22 mouse cellular contexts compared by ENCODE assay signal in the genomic region with DNA sequence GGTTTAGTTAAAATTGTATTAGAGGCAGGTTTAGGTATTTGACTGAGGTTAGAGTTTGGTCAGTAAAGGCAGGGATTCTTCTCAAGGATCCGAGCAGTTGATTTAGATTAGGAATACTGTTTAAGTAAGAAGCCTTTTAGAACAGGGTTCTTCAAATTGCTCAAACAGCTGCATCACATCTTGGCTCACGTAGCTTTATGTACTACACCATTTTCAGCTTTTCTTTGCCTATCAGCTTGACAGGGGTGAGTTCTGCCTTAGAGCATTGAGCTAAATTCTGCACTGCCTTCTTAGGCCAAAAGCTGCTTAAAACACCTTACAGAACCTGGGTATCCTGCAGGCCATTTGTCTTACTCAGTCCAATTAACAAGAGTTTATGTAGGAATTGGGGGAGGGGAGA.
DNase-seq lines count a peak whose midpoint lies in the region; ATAC-seq and TF ChIP-seq lines count a peak whose summit lies in the region.
"Had no signal": no experiment of that assay in that cellular context is flagged by ENCODE, and none has a peak within 500 bp of the region (broad histone marks: within the 10 kb centered on the region; RNA-seq: fewer than 3 reads in every experiment).

No protein-coding gene starts in this region.

- no peaks in the 10 kb centered on the region for H3K27me3 ChIP-seq in embryonic facial prominence, embryonic 15.5 days
- H3K27me3 ChIP-seq in embryonic facial prominence, embryonic 10.5 days (replicated peaks; ENCODE audit: low read depth, poor library complexity, severe bottlenecking) = no peaks in the 10 kb centered on the region
- no peaks in the 10 kb centered on the region for H3K27me3 ChIP-seq in heart, postnatal 0 days (ENCODE audit: control insufficient read depth, insufficient read depth, low read length)
- H3K27me3 ChIP-seq in lung, embryonic 14.5 days (ENCODE audit: insufficient read depth, low read length) = no peaks in the 10 kb centered on the region
- H3K27me3 ChIP-seq in midbrain, embryonic 14.5 days (ENCODE audit: control insufficient read depth, insufficient read depth, low read length) = no peaks in the 10 kb centered on the region
- H3K27me3 ChIP-seq: forebrain, embryonic 13.5 days; liver, embryonic 13.5 days; midbrain, embryonic 12.5 days; neural tube, embryonic 13.5 days; Patski had no signal

- H3K36me3 ChIP-seq in embryonic facial prominence, embryonic 15.5 days = no peaks in the 10 kb centered on the region
- H3K36me3 ChIP-seq in embryonic facial prominence, embryonic 10.5 days (replicated peaks) = 0 out of 2 replicates have a peak, but pooled peaks cover 5% of the 10 kb centered on the region
- H3K36me3 ChIP-seq in heart, postnatal 0 days (replicated peaks; ENCODE audit: control insufficient read depth, insufficient read depth, low read length) = no peaks in the 10 kb centered on the region
- H3K36me3 ChIP-seq in lung, embryonic 14.5 days (ENCODE audit: insufficient read depth) = 0 out of 2 replicates have a peak, but pooled peaks cover 4% of the 10 kb centered on the region
- no peaks in the 10 kb centered on the region for H3K36me3 ChIP-seq in midbrain, embryonic 14.5 days (ENCODE audit: control insufficient read depth, insufficient read depth, low read length)
- H3K36me3 ChIP-seq: liver, embryonic 13.5 days; midbrain, embryonic 12.5 days; neural tube, embryonic 13.5 days had no signal

- TF ChIP-seq EP300 in heart, postnatal 0 days (IDR thresholded peaks at IDR 0.05; ENCODE audit: low read depth) = no peak

- H3K9me3 ChIP-seq in embryonic facial prominence, embryonic 15.5 days (replicated peaks) = no peaks in the 10 kb centered on the region
- H3K9me3 ChIP-seq in embryonic facial prominence, embryonic 10.5 days = no peaks in the 10 kb centered on the region
- no peaks in the 10 kb centered on the region for H3K9me3 ChIP-seq in heart, postnatal 0 days (replicated peaks; ENCODE audit: control insufficient read depth, low read length)
- H3K9me3 ChIP-seq in lung, embryonic 14.5 days (ENCODE audit: low read depth, low read length) = no peaks in the 10 kb centered on the region
- H3K9me3 ChIP-seq in midbrain, embryonic 14.5 days (ENCODE audit: control insufficient read depth, low read length) = no peaks in the 10 kb centered on the region
- H3K9me3 ChIP-seq: forebrain, embryonic 13.5 days; liver, embryonic 13.5 days; midbrain, embryonic 12.5 days; neural tube, embryonic 13.5 days had no signal

- ATAC-seq in embryonic facial prominence, embryonic 15.5 days (ENCODE audit: insufficient number of reproducible peaks, low FRiP score, low TSS enrichment, low read depth) = no peak
- ATAC-seq in heart, postnatal 0 days (ENCODE audit: insufficient read depth, low read depth) = no peak
- ATAC-seq in lung, embryonic 14.5 days (ENCODE audit: insufficient read depth) = no peak
- ATAC-seq in midbrain, embryonic 14.5 days (ENCODE audit: low FRiP score, low TSS enrichment) = no peak
- ATAC-seq: forebrain, embryonic 13.5 days; Patski had no signal

- TF ChIP-seq CTCF in heart, postnatal 0 days (IDR thresholded peaks at IDR 0.05; ENCODE audit: low read depth) = no peak
- TF ChIP-seq CTCF in lung, embryonic 14.5 days (IDR thresholded peaks at IDR 0.05; ENCODE audit: low read depth) = no peak

- no peak overlapping the region for H3K4me3 ChIP-seq in embryonic facial prominence, embryonic 15.5 days (replicated peaks)
- no peak overlapping the region for H3K4me3 ChIP-seq in embryonic facial prominence, embryonic 10.5 days
- no peak overlapping the region for H3K4me3 ChIP-seq in heart, postnatal 0 days (ENCODE audit: low read depth, low read length)
- no peak overlapping the region for H3K4me3 ChIP-seq in lung, embryonic 14.5 days (ENCODE audit: low read depth, low read length)
- H3K4me3 ChIP-seq in midbrain, embryonic 14.5 days (replicated peaks; ENCODE audit: low read depth, low read length) = no peak overlapping the region
- H3K4me3 ChIP-seq: erythroblast, embryonic 14.5 days; forebrain, embryonic 13.5 days; liver, embryonic 13.5 days; midbrain, embryonic 12.5 days; neural tube, embryonic 13.5 days had no signal

- H3K4me2 ChIP-seq in embryonic facial prominence, embryonic 15.5 days (replicated peaks) = no peak overlapping the region
- no peak overlapping the region for H3K4me2 ChIP-seq in heart, postnatal 0 days (ENCODE audit: low read depth, low read length)
- H3K4me2 ChIP-seq in lung, embryonic 14.5 days = no peak overlapping the region
- H3K4me2 ChIP-seq in midbrain, embryonic 14.5 days (ENCODE audit: low read length) = no peak overlapping the region
- H3K4me2 ChIP-seq: forebrain, embryonic 13.5 days; hindbrain, embryonic 14.5 days; liver, embryonic 13.5 days; midbrain, embryonic 12.5 days; neural tube, embryonic 13.5 days had no signal

- no peak overlapping the region for H3K9ac ChIP-seq in embryonic facial prominence, embryonic 15.5 days
- no peak overlapping the region for H3K9ac ChIP-seq in heart, postnatal 0 days (replicated peaks; ENCODE audit: low read depth, low read length)
- no peak overlapping the region for H3K9ac ChIP-seq in lung, embryonic 14.5 days
- H3K9ac ChIP-seq in midbrain, embryonic 14.5 days (replicated peaks; ENCODE audit: low read length) = no peak overlapping the region
- H3K9ac ChIP-seq: forebrain, embryonic 13.5 days; hindbrain, embryonic 14.5 days; liver, embryonic 13.5 days; midbrain, embryonic 12.5 days; neural tube, embryonic 13.5 days had no signal

- WGBS in embryonic facial prominence, embryonic 15.5 days = 59% methylated on average over 2 of the region's 2 CpGs
- 88% methylated on average over 2 of the region's 2 CpGs for WGBS in embryonic facial prominence, embryonic 10.5 days
- WGBS in heart, postnatal 0 days = 85% methylated on average over 2 of the region's 2 CpGs
- 26% methylated on average over 2 of the region's 2 CpGs for WGBS in lung, embryonic 14.5 days
- 89% methylated on average over 2 of the region's 2 CpGs for WGBS in midbrain, embryonic 14.5 days

- H3K27ac ChIP-seq in embryonic facial prominence, embryonic 15.5 days (replicated peaks) = peak overlapping the region; percentile 90
- no peak overlapping the region for H3K27ac ChIP-seq in embryonic facial prominence, embryonic 10.5 days (replicated peaks)
- H3K27ac ChIP-seq in heart, postnatal 0 days (ENCODE audit: low read depth) = peak overlapping the region; percentile 96
- H3K27ac ChIP-seq in lung, embryonic 14.5 days (ENCODE audit: low read depth) = peak overlapping the region; percentile 73
- H3K27ac ChIP-seq in midbrain, embryonic 14.5 days (replicated peaks; ENCODE audit: low read depth, low read length) = no peak overlapping the region
- H3K27ac ChIP-seq: forebrain, embryonic 13.5 days; hindbrain, embryonic 14.5 days; liver, embryonic 13.5 days; midbrain, embryonic 12.5 days; neural tube, embryonic 13.5 days had no signal

- H3K4me1 ChIP-seq in embryonic facial prominence, embryonic 15.5 days = peaks cover 42% of the 10 kb centered on the region
- peaks cover 46% of the 10 kb centered on the region for H3K4me1 ChIP-seq in embryonic facial prominence, embryonic 10.5 days
- peaks cover 37% of the 10 kb centered on the region for H3K4me1 ChIP-seq in heart, postnatal 0 days (ENCODE audit: control insufficient read depth, insufficient read depth)
- peaks cover 35% of the 10 kb centered on the region for H3K4me1 ChIP-seq in lung, embryonic 14.5 days (ENCODE audit: insufficient read depth)
- H3K4me1 ChIP-seq in midbrain, embryonic 14.5 days (ENCODE audit: control insufficient read depth, insufficient read depth, low read length) = peaks cover 18% of the 10 kb centered on the region

- DNase-seq in embryonic facial prominence, embryonic 10.5 days (ENCODE audit: low spot score) = no peak
- no peak for DNase-seq in heart, postnatal 0 days (ENCODE audit: low spot score)
- DNase-seq in heart, adult 8-10 months (ENCODE audit: low spot score) = no peak
- peak; percentile 92 for DNase-seq in lung, embryonic 14.5 days
- DNase-seq in lung, postnatal 4 days = no peak
- DNase-seq in lung, postnatal 36 days = peak; percentile 60
- DNase-seq in midbrain, embryonic 14.5 days = no peak
- DNase-seq: adrenal gland, adult 8-10 months; cerebellum, adult 9-10 months; gastrocnemius, postnatal 14 days; kidney, adult 2 months; kidney, postnatal 36 days; liver, embryonic 13.5 days; right cerebral cortex, adult 18-20 months; thymus, adult 18-20 months had no signal

Comparison
In these comparisons a context has a peak if more than half of its experiments do, and no peak if none do; other contexts are left out.
1. H3K27ac ChIP-seq: peak in embryonic facial prominence, embryonic 15.5 days (single experiment), heart, postnatal 0 days (single experiment) and lung, embryonic 14.5 days (single experiment); none in embryonic facial prominence, embryonic 10.5 days (single experiment) and midbrain, embryonic 14.5 days (single experiment).
2. DNase-seq: peak in lung, embryonic 14.5 days (single experiment) and lung, postnatal 36 days (single experiment); none in embryonic facial prominence, embryonic 10.5 days (single experiment), heart, postnatal 0 days (single experiment), heart, adult 8-10 months (single experiment), lung, postnatal 4 days (0 of 2) and midbrain, embryonic 14.5 days (single experiment).